In the genomic region with DNA sequence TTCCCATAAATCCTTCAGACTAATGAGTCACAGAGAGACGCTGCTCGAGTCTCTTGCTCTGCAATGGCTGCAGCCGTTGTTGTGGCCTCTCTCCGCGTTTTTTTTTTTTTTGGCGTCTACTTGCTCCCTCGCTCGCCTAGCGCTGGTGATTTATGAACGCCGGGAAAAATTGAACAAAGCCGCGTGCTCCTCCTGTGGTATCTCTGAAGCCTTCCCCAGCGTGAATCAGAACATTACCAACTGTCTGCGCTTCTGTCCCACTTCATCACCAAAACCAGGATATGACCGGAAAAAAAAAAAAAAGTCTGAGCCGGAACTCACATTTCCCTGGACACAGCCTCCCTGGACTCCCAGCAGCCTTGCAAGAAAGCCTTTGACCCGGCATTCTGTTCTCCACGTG, we compare ENCODE assay signal across 13 mouse cellular contexts. TPM values are rescaled to one million over a fixed set of nuclear protein-coding genes. Genes with fewer than 3 reads are reported as not detected.
DNase-seq lines count a peak whose midpoint lies in the region; ATAC-seq and TF ChIP-seq lines count a peak whose summit lies in the region.
"Had no signal": no experiment of that assay in that cellular context is flagged by ENCODE, and none has a peak within 500 bp of the region (broad histone marks: within the 10 kb centered on the region; RNA-seq: fewer than 3 reads in every experiment).

No protein-coding gene starts in this region.

- no peak for ATAC-seq in liver, embryonic 16.5 days (ENCODE audit: low read depth)
- ATAC-seq in liver, embryonic 12.5 days: no peak
- ATAC-seq in hindbrain, postnatal 0 days: no peak
- no peak for ATAC-seq in limb, embryonic 13.5 days (ENCODE audit: low FRiP score, low read depth)
- ATAC-seq in stomach, postnatal 0 days (ENCODE audit: low FRiP score, low TSS enrichment): no peak
- ATAC-seq in forebrain, embryonic 12.5 days (ENCODE audit: low FRiP score): no peak

- H3K4me1 ChIP-seq in liver, embryonic 16.5 days (ENCODE audit: control insufficient read depth, low read depth, low read length): peaks cover 3% of the 10 kb centered on the region; the same call in 1 of the 2 replicates
- peaks cover 13% of the 10 kb centered on the region; the same call in 1 of the 2 replicates for H3K4me1 ChIP-seq in liver, embryonic 12.5 days
- H3K4me1 ChIP-seq in hindbrain, postnatal 0 days (ENCODE audit: insufficient read depth, low read length): 0 out of 2 replicates have a peak, but pooled peaks cover 4% of the 10 kb centered on the region
- H3K4me1 ChIP-seq in limb, embryonic 13.5 days: peaks cover 50% of the 10 kb centered on the region
- peaks cover 3% of the 10 kb centered on the region; the same call in 1 of the 2 replicates for H3K4me1 ChIP-seq in stomach, postnatal 0 days (replicated peaks; ENCODE audit: control insufficient read depth, insufficient read depth)
- no peaks in the 10 kb centered on the region for H3K4me1 ChIP-seq in forebrain, embryonic 12.5 days
- H3K4me1 ChIP-seq: heart, embryonic 12.5 days had no signal

- DNase-seq in hindbrain, postnatal 0 days (ENCODE audit: low spot score): no peak
- DNase-seq in stomach, postnatal 0 days (ENCODE audit: low spot score): no peak
- no peak for DNase-seq in thymus, postnatal 4 days
- DNase-seq in urinary bladder, adult 2 months (ENCODE audit: low spot score): no peak

- TF ChIP-seq EP300 in stomach, postnatal 0 days (optimal IDR thresholded peaks at IDR 0.05): no peak

- H3K4me3 ChIP-seq in liver, embryonic 16.5 days (ENCODE audit: low read depth, low read length): no peak overlapping the region
- H3K4me3 ChIP-seq in liver, embryonic 12.5 days: no peak overlapping the region
- no peak overlapping the region; the same call in 1 of the 2 replicates for H3K4me3 ChIP-seq in hindbrain, postnatal 0 days (ENCODE audit: low read length)
- no peak overlapping the region; the same call in 1 of the 2 replicates for H3K4me3 ChIP-seq in limb, embryonic 13.5 days
- H3K4me3 ChIP-seq in stomach, postnatal 0 days (ENCODE audit: low read depth, low read length): 0 out of 2 replicates have a peak overlapping the region, but pooled peaks have one; percentile 17
- no peak overlapping the region for H3K4me3 ChIP-seq in forebrain, embryonic 12.5 days (replicated peaks)
- H3K4me3 ChIP-seq: erythroblast, embryonic 14.5 days; heart, embryonic 12.5 days had no signal

- H3K27ac ChIP-seq in liver, embryonic 16.5 days (ENCODE audit: low read length): no peak overlapping the region
- H3K27ac ChIP-seq in liver, embryonic 12.5 days: no peak overlapping the region
- 0 out of 2 replicates have a peak overlapping the region, but pooled peaks have one; percentile 45 for H3K27ac ChIP-seq in hindbrain, postnatal 0 days
- no peak overlapping the region for H3K27ac ChIP-seq in limb, embryonic 13.5 days
- H3K27ac ChIP-seq in stomach, postnatal 0 days (replicated peaks): 0 out of 2 replicates have a peak overlapping the region, but pooled peaks have one; percentile 35
- no peak overlapping the region for H3K27ac ChIP-seq in forebrain, embryonic 12.5 days

- no peak overlapping the region for H3K9ac ChIP-seq in liver, embryonic 16.5 days (ENCODE audit: low read depth, low read length)
- H3K9ac ChIP-seq in liver, embryonic 12.5 days: no peak overlapping the region
- no peak overlapping the region for H3K9ac ChIP-seq in hindbrain, postnatal 0 days (replicated peaks; ENCODE audit: low read length)
- H3K9ac ChIP-seq in limb, embryonic 13.5 days: no peak overlapping the region
- peak overlapping the region; percentile 18; the same call in 1 of the 2 replicates for H3K9ac ChIP-seq in stomach, postnatal 0 days (ENCODE audit: low read length)
- H3K9ac ChIP-seq in forebrain, embryonic 12.5 days: no peak overlapping the region
- H3K9ac ChIP-seq: heart, embryonic 12.5 days had no signal

- H3K4me2 ChIP-seq in liver, embryonic 16.5 days (ENCODE audit: low read depth, low read length): 0 out of 2 replicates have a peak overlapping the region, but pooled peaks have one; percentile 10
- H3K4me2 ChIP-seq in liver, embryonic 12.5 days: no peak overlapping the region
- peak overlapping the region; percentile 30 for H3K4me2 ChIP-seq in hindbrain, postnatal 0 days (ENCODE audit: low read depth, low read length)
- peak overlapping the region; percentile 31; the same call in 1 of the 2 replicates for H3K4me2 ChIP-seq in limb, embryonic 13.5 days (replicated peaks)
- peak overlapping the region; percentile 34; the same call in 1 of the 2 replicates for H3K4me2 ChIP-seq in stomach, postnatal 0 days (replicated peaks; ENCODE audit: low read depth)
- no peak overlapping the region for H3K4me2 ChIP-seq in forebrain, embryonic 12.5 days
- H3K4me2 ChIP-seq: heart, embryonic 12.5 days had no signal

- H3K36me3 ChIP-seq in liver, embryonic 16.5 days (ENCODE audit: control insufficient read depth, insufficient read depth): no peaks in the 10 kb centered on the region
- H3K36me3 ChIP-seq in liver, embryonic 12.5 days: no peaks in the 10 kb centered on the region
- no peaks in the 10 kb centered on the region for H3K36me3 ChIP-seq in hindbrain, postnatal 0 days (ENCODE audit: insufficient read depth, low read length)
- no peaks in the 10 kb centered on the region; the same call in 1 of the 2 replicates for H3K36me3 ChIP-seq in limb, embryonic 13.5 days
- no peaks in the 10 kb centered on the region for H3K36me3 ChIP-seq in stomach, postnatal 0 days (ENCODE audit: control insufficient read depth, insufficient read depth, low read length)
- H3K36me3 ChIP-seq in forebrain, embryonic 12.5 days (replicated peaks): no peaks in the 10 kb centered on the region
- H3K36me3 ChIP-seq: heart, embryonic 12.5 days had no signal

- H3K9me3 ChIP-seq in liver, embryonic 16.5 days (replicated peaks; ENCODE audit: control insufficient read depth, low read length): no peaks in the 10 kb centered on the region
- no peaks in the 10 kb centered on the region for H3K9me3 ChIP-seq in liver, embryonic 12.5 days (replicated peaks)
- H3K9me3 ChIP-seq in hindbrain, postnatal 0 days (ENCODE audit: low read length): no peaks in the 10 kb centered on the region
- no peaks in the 10 kb centered on the region for H3K9me3 ChIP-seq in limb, embryonic 13.5 days
- H3K9me3 ChIP-seq in stomach, postnatal 0 days (ENCODE audit: control insufficient read depth, low read length): no peaks in the 10 kb centered on the region
- no peaks in the 10 kb centered on the region for H3K9me3 ChIP-seq in forebrain, embryonic 12.5 days
- H3K9me3 ChIP-seq: heart, embryonic 12.5 days had no signal

- no peak for TF ChIP-seq CTCF in hindbrain, postnatal 0 days (IDR thresholded peaks at IDR 0.05; ENCODE audit: low read depth)
- no peak for TF ChIP-seq CTCF in stomach, postnatal 0 days (IDR thresholded peaks at IDR 0.05; ENCODE audit: low read depth)

- H3K27me3 ChIP-seq in liver, embryonic 16.5 days (ENCODE audit: control insufficient read depth, insufficient read depth, low read depth, low read length): peaks cover 62% of the 10 kb centered on the region
- H3K27me3 ChIP-seq in liver, embryonic 12.5 days (replicated peaks): peaks cover 100% of the 10 kb centered on the region
- H3K27me3 ChIP-seq in hindbrain, postnatal 0 days (ENCODE audit: insufficient read depth, low read length): peaks cover 94% of the 10 kb centered on the region
- peaks cover 82% of the 10 kb centered on the region for H3K27me3 ChIP-seq in limb, embryonic 13.5 days
- H3K27me3 ChIP-seq in stomach, postnatal 0 days (ENCODE audit: control insufficient read depth, insufficient read depth, low read length): peaks cover 2% of the 10 kb centered on the region; the same call in 1 of the 2 replicates
- H3K27me3 ChIP-seq in forebrain, embryonic 12.5 days: peaks cover 100% of the 10 kb centered on the region

- WGBS in liver, embryonic 16.5 days (ENCODE audit: insufficient replicate concordance): 10% methylated on average over 19 of the region's 19 CpGs
- WGBS in liver, embryonic 12.5 days (ENCODE audit: insufficient replicate concordance): 3% methylated on average over 19 of the region's 19 CpGs
- 4% methylated on average over 19 of the region's 19 CpGs for WGBS in hindbrain, postnatal 0 days
- WGBS in limb, embryonic 13.5 days: 5% methylated on average over 19 of the region's 19 CpGs
- WGBS in stomach, postnatal 0 days: 3% methylated on average over 19 of the region's 19 CpGs
- WGBS in forebrain, embryonic 12.5 days: 2% methylated on average over 19 of the region's 19 CpGs

RNA-seq across cellular contexts. Expression of a gene that starts 6.3 kb away (rescaled TPM):
- polyA plus RNA-seq in liver, embryonic 16.5 days (2015; fragmentation: Nextera tagmentation; extraction: Ambion mirVana): 0.07 and 0.13 TPM in 2 replicates
- polyA plus RNA-seq in liver, embryonic 12.5 days (2016; fragmentation: Nextera tagmentation; extraction: Ambion mirVana): 0.79 and 0.92 TPM in 2 replicates
- total RNA-seq in hindbrain, postnatal 0 days (2014; rRNA removed): 4.8 and 7.3 TPM in 2 replicates
- polyA plus RNA-seq in hindbrain, postnatal 0 days (2015; fragmentation: Nextera tagmentation; extraction: Ambion mirVana): 10.5 and 12.0 TPM in 2 replicates
- polyA plus RNA-seq in limb, embryonic 13.5 days (2015; fragmentation: Nextera tagmentation; extraction: Ambion mirVana): 0.52 and 0.96 TPM in 2 replicates
- polyA plus RNA-seq in stomach, postnatal 0 days (2015; fragmentation: Nextera tagmentation; extraction: Ambion mirVana): 2.5 and 2.6 TPM in 2 replicates
- 0.61 and 0.62 TPM in 2 replicates for polyA plus RNA-seq in urinary bladder, adult 2 months (2012; rRNA removed)
- polyA plus RNA-seq in forebrain, embryonic 12.5 days (2016; fragmentation: Nextera tagmentation; extraction: Ambion mirVana): not detected in 2 replicates
- total RNA-seq: left cerebral cortex, adult 18-20 months; MEL had no signal
- polyA plus RNA-seq: erythroblast, embryonic 14.5 days had no signal

RNA-seq across cellular contexts. Expression of a gene that starts 7.9 kb away (rescaled TPM):
- polyA plus RNA-seq in liver, embryonic 16.5 days (2015; fragmentation: Nextera tagmentation; extraction: Ambion mirVana): 0.04 and 0.05 TPM in 2 replicates
- polyA plus RNA-seq in liver, embryonic 12.5 days (2016; fragmentation: Nextera tagmentation; extraction: Ambion mirVana): 0.29 TPM in 2 replicates
- 1.1 and 1.2 TPM in 2 replicates for total RNA-seq in hindbrain, postnatal 0 days (2014; rRNA removed)
- polyA plus RNA-seq in hindbrain, postnatal 0 days (2015; fragmentation: Nextera tagmentation; extraction: Ambion mirVana): 1.3 and 1.5 TPM in 2 replicates
- 0.66 and 0.71 TPM in 2 replicates for polyA plus RNA-seq in limb, embryonic 13.5 days (2015; fragmentation: Nextera tagmentation; extraction: Ambion mirVana)
- 0.90 and 0.99 TPM in 2 replicates for polyA plus RNA-seq in stomach, postnatal 0 days (2015; fragmentation: Nextera tagmentation; extraction: Ambion mirVana)
- polyA plus RNA-seq in urinary bladder, adult 2 months (2012; rRNA removed): 0.04 and 0.07 TPM in 2 replicates
- not detected in 2 replicates for polyA plus RNA-seq in forebrain, embryonic 12.5 days (2016; fragmentation: Nextera tagmentation; extraction: Ambion mirVana)
- total RNA-seq: left cerebral cortex, adult 18-20 months; MEL had no signal
- polyA plus RNA-seq: erythroblast, embryonic 14.5 days; testis, adult 2 months had no signal

RNA-seq across cellular contexts. Expression of a gene that starts 19.2 kb away (rescaled TPM):
- polyA plus RNA-seq in liver, embryonic 16.5 days (2015; fragmentation: Nextera tagmentation; extraction: Ambion mirVana): 0.26 and 0.68 TPM in 2 replicates
- 2.1 and 3.1 TPM in 2 replicates for polyA plus RNA-seq in liver, embryonic 12.5 days (2016; fragmentation: Nextera tagmentation; extraction: Ambion mirVana)
- total RNA-seq in hindbrain, postnatal 0 days (2014; rRNA removed): 99.2 and 108 TPM in 2 replicates
- 81.7 and 89.4 TPM in 2 replicates for polyA plus RNA-seq in hindbrain, postnatal 0 days (2015; fragmentation: Nextera tagmentation; extraction: Ambion mirVana)
- polyA plus RNA-seq in limb, embryonic 13.5 days (2015; fragmentation: Nextera tagmentation; extraction: Ambion mirVana): 4.8 and 5.3 TPM in 2 replicates
- 8.4 and 8.9 TPM in 2 replicates for polyA plus RNA-seq in stomach, postnatal 0 days (2015; fragmentation: Nextera tagmentation; extraction: Ambion mirVana)
- polyA plus RNA-seq in urinary bladder, adult 2 months (2012; rRNA removed): 6.1 and 7.2 TPM in 2 replicates
- not detected in 2 replicates for polyA plus RNA-seq in forebrain, embryonic 12.5 days (2016; fragmentation: Nextera tagmentation; extraction: Ambion mirVana)
- total RNA-seq: left cerebral cortex, adult 18-20 months; MEL had no signal
- polyA plus RNA-seq: erythroblast, embryonic 14.5 days had no signal

RNA-seq across cellular contexts. Expression of a gene that starts 20.6 kb away (rescaled TPM):
- 0.22 and 0.44 TPM in 2 replicates for polyA plus RNA-seq in liver, embryonic 16.5 days (2015; fragmentation: Nextera tagmentation; extraction: Ambion mirVana)
- 1.4 TPM in 2 replicates for polyA plus RNA-seq in liver, embryonic 12.5 days (2016; fragmentation: Nextera tagmentation; extraction: Ambion mirVana)
- total RNA-seq in hindbrain, postnatal 0 days (2014; rRNA removed): 20.3 and 24.3 TPM in 2 replicates
- polyA plus RNA-seq in hindbrain, postnatal 0 days (2015; fragmentation: Nextera tagmentation; extraction: Ambion mirVana): 16.3 and 16.5 TPM in 2 replicates
- 1.5 and 2.5 TPM in 2 replicates for polyA plus RNA-seq in limb, embryonic 13.5 days (2015; fragmentation: Nextera tagmentation; extraction: Ambion mirVana)
- 5.1 and 5.3 TPM in 2 replicates for polyA plus RNA-seq in stomach, postnatal 0 days (2015; fragmentation: Nextera tagmentation; extraction: Ambion mirVana)
- 1.3 and 1.9 TPM in 2 replicates for polyA plus RNA-seq in urinary bladder, adult 2 months (2012; rRNA removed)
- polyA plus RNA-seq in forebrain, embryonic 12.5 days (2016; fragmentation: Nextera tagmentation; extraction: Ambion mirVana): not detected in 2 replicates
- total RNA-seq: left cerebral cortex, adult 18-20 months; MEL had no signal
- polyA plus RNA-seq: erythroblast, embryonic 14.5 days had no signal

RNA-seq across cellular contexts. Expression of a gene that starts 23.3 kb away (rescaled TPM):
- not detected in 2 replicates for polyA plus RNA-seq in liver, embryonic 16.5 days (2015; fragmentation: Nextera tagmentation; extraction: Ambion mirVana)
- polyA plus RNA-seq in liver, embryonic 12.5 days (2016; fragmentation: Nextera tagmentation; extraction: Ambion mirVana): 0.14 and 0.20 TPM in 2 replicates
- 12.3 and 25.8 TPM in 2 replicates for total RNA-seq in hindbrain, postnatal 0 days (2014; rRNA removed)
- polyA plus RNA-seq in hindbrain, postnatal 0 days (2015; fragmentation: Nextera tagmentation; extraction: Ambion mirVana): 6.0 and 7.7 TPM in 2 replicates
- 0.97 and 1.2 TPM in 2 replicates for polyA plus RNA-seq in limb, embryonic 13.5 days (2015; fragmentation: Nextera tagmentation; extraction: Ambion mirVana)
- polyA plus RNA-seq in stomach, postnatal 0 days (2015; fragmentation: Nextera tagmentation; extraction: Ambion mirVana): 0.33 and 0.80 TPM in 2 replicates
- 1.7 and 3.4 TPM in 2 replicates for polyA plus RNA-seq in urinary bladder, adult 2 months (2012; rRNA removed)
- polyA plus RNA-seq in forebrain, embryonic 12.5 days (2016; fragmentation: Nextera tagmentation; extraction: Ambion mirVana): not detected in 2 replicates
- total RNA-seq: left cerebral cortex, adult 18-20 months; MEL had no signal
- polyA plus RNA-seq: erythroblast, embryonic 14.5 days; heart, embryonic 12.5 days had no signal

Comparison
In these comparisons a context has a peak if more than half of its experiments do, and no peak if none do; other contexts are left out.
1. H3K4me2 ChIP-seq: peak in liver, embryonic 16.5 days (single experiment), hindbrain, postnatal 0 days (single experiment), limb, embryonic 13.5 days (single experiment) and stomach, postnatal 0 days (single experiment); none in liver, embryonic 12.5 days (single experiment) and forebrain, embryonic 12.5 days (single experiment).
2. H3K27ac ChIP-seq: peak in hindbrain, postnatal 0 days (single experiment) and stomach, postnatal 0 days (single experiment); none in liver, embryonic 16.5 days (single experiment), liver, embryonic 12.5 days (single experiment), limb, embryonic 13.5 days (single experiment) and forebrain, embryonic 12.5 days (single experiment).